Comparison of ENCODE assay signal across 10 mouse cellular contexts in the genomic region with DNA sequence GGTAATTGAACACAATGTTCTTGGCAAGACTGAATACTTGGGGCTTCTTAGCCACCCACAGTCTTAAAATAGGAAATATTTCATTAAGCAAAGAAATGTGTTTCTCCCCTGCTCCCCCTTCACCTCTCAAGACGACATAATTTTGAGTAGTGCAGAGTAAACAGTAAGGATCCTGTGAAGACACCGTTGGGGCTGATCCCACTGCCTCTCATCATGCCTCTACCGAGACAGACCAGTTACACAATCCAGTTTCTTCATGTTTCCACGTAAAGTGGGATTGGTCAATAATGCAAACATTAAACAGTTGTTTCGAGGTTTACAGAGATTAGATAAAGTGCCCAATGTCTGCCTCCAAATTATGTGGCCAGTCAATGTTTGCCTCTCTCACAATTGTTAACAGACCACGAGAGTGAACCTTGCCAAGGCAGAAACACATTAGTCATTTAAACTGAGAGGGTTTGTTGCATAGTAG. TPM values are rescaled to one million over a fixed set of nuclear protein-coding genes. Genes with fewer than 3 reads are reported as not detected.
DNase-seq lines count a peak whose midpoint lies in the region; ATAC-seq and TF ChIP-seq lines count a peak whose summit lies in the region.
"Had no signal": no experiment of that assay in that cellular context is flagged by ENCODE, and none has a peak within 500 bp of the region (broad histone marks: within the 10 kb centered on the region; RNA-seq: fewer than 3 reads in every experiment).

No protein-coding gene starts in this region.

- H3K27ac ChIP-seq in heart, embryonic 11.5 days (ENCODE audit: low read depth, low read length), result no peak overlapping the region
- H3K27ac ChIP-seq in intestine, embryonic 16.5 days (ENCODE audit: low read length), result no peak overlapping the region
- peak overlapping the region; percentile 68; the same call in 1 of the 2 replicates for H3K27ac ChIP-seq in lung, postnatal 0 days (ENCODE audit: low read length)

- no peak overlapping the region for H3K9ac ChIP-seq in heart, embryonic 11.5 days (ENCODE audit: low read depth, low read length)
- H3K9ac ChIP-seq in intestine, embryonic 16.5 days (ENCODE audit: low read depth, low read length), result no peak overlapping the region
- H3K9ac ChIP-seq in lung, postnatal 0 days (replicated peaks; ENCODE audit: low read depth), result no peak overlapping the region

- no peaks in the 10 kb centered on the region for H3K36me3 ChIP-seq in heart, embryonic 11.5 days (ENCODE audit: control insufficient read depth, insufficient read depth, low read length)
- no peaks in the 10 kb centered on the region for H3K36me3 ChIP-seq in intestine, embryonic 16.5 days (ENCODE audit: control insufficient read depth, insufficient read depth, low read length)
- H3K36me3 ChIP-seq in lung, postnatal 0 days (ENCODE audit: insufficient read depth, low read length), result no peaks in the 10 kb centered on the region

- no peak overlapping the region for H3K4me2 ChIP-seq in heart, embryonic 11.5 days
- no peak overlapping the region for H3K4me2 ChIP-seq in intestine, embryonic 16.5 days (ENCODE audit: low read depth, low read length)
- H3K4me2 ChIP-seq in lung, postnatal 0 days (replicated peaks; ENCODE audit: low read depth, low read length), result no peak overlapping the region

- intact Hi-C loops in left cerebral cortex, postnatal 25 days (cut with DNase I), result no loop called here

- peak; percentile 99 for TF ChIP-seq EP300 in lung, postnatal 0 days (IDR thresholded peaks at IDR 0.05)

- TF ChIP-seq CTCF in lung, postnatal 0 days (IDR thresholded peaks at IDR 0.05), result no peak

- peak; percentile 96 for DNase-seq in heart, adult 11 months
- DNase-seq in 416B (ENCODE audit: low read depth), result peak; percentile 25
- peak; percentile 98 for DNase-seq in lung, postnatal 0 days (ENCODE audit: low spot score)
- no peak for DNase-seq in left cerebral cortex, postnatal 25 days (ENCODE audit: low spot score in 2 of 2)
- DNase-seq in right cerebral cortex, adult 18-20 months, result no peak
- DNase-seq in adrenal gland, postnatal 36 days, result no peak
- DNase-seq: left cerebral cortex, postnatal 4 days had no signal

- 59% methylated on average over 6 of the region's 6 CpGs for WGBS in heart, embryonic 11.5 days (ENCODE audit: insufficient replicate concordance)
- WGBS in intestine, embryonic 16.5 days, result 23% methylated on average over 6 of the region's 6 CpGs
- 11% methylated on average over 6 of the region's 6 CpGs for WGBS in lung, postnatal 0 days

- ATAC-seq in heart, embryonic 11.5 days (replicated peaks; ENCODE audit: insufficient number of reproducible peaks, low FRiP score, low TSS enrichment), result no peak
- peak; percentile 72 for ATAC-seq in intestine, embryonic 16.5 days
- ATAC-seq in lung, postnatal 0 days, result peak; percentile 95

- H3K27me3 ChIP-seq in heart, embryonic 11.5 days (ENCODE audit: control insufficient read depth, insufficient read depth, low read length), result no peaks in the 10 kb centered on the region
- no peaks in the 10 kb centered on the region for H3K27me3 ChIP-seq in intestine, embryonic 16.5 days (replicated peaks; ENCODE audit: control insufficient read depth, insufficient read depth, low read length)
- no peaks in the 10 kb centered on the region for H3K27me3 ChIP-seq in lung, postnatal 0 days (replicated peaks; ENCODE audit: insufficient read depth, low read length)

- no peak overlapping the region for H3K4me3 ChIP-seq in heart, embryonic 11.5 days (ENCODE audit: low read depth, low read length)
- no peak overlapping the region for H3K4me3 ChIP-seq in intestine, embryonic 16.5 days (ENCODE audit: low read length)
- no peak overlapping the region for H3K4me3 ChIP-seq in lung, postnatal 0 days (ENCODE audit: low read depth, low read length)

- no peaks in the 10 kb centered on the region for H3K4me1 ChIP-seq in heart, embryonic 11.5 days (ENCODE audit: control insufficient read depth, insufficient read depth, low read length)
- H3K4me1 ChIP-seq in intestine, embryonic 16.5 days (ENCODE audit: control insufficient read depth, insufficient read depth, low read length), result no peaks in the 10 kb centered on the region
- peaks cover 3% of the 10 kb centered on the region; the same call in 1 of the 2 replicates for H3K4me1 ChIP-seq in lung, postnatal 0 days (ENCODE audit: insufficient read depth, low read depth, low read length)

- H3K9me3 ChIP-seq in heart, embryonic 11.5 days (replicated peaks; ENCODE audit: control insufficient read depth, low read length), result no peaks in the 10 kb centered on the region
- no peaks in the 10 kb centered on the region for H3K9me3 ChIP-seq in intestine, embryonic 16.5 days (ENCODE audit: control insufficient read depth, low read length)
- H3K9me3 ChIP-seq in lung, postnatal 0 days (ENCODE audit: low read length), result no peaks in the 10 kb centered on the region

RNA-seq across cellular contexts. Expression of a gene that starts 6.5 kb away (rescaled TPM):
- 0.39 and 0.97 TPM in 2 replicates for polyA plus RNA-seq in heart, embryonic 11.5 days (2014; fragmentation: Nextera tagmentation; extraction: Ambion mirVana)
- 2.1 and 3.4 TPM in 2 replicates for polyA plus RNA-seq in intestine, embryonic 16.5 days (2015; fragmentation: Nextera tagmentation; extraction: Ambion mirVana)
- polyA plus RNA-seq in lung, postnatal 0 days (2015; fragmentation: Nextera tagmentation; extraction: Ambion mirVana), result 266 and 286 TPM in 2 replicates
- 1 to 10 TPM; 2.0 to 4.1 TPM for total RNA-seq in left cerebral cortex, postnatal 25 days (2021)
- total RNA-seq in adrenal gland, postnatal 36 days (2021), result 10 to 100 TPM; 40.5 to 47.1 TPM

RNA-seq across cellular contexts. Expression of a gene that starts 25.6 kb away (rescaled TPM):
- 1.8 TPM in 2 replicates for polyA plus RNA-seq in heart, embryonic 11.5 days (2014; fragmentation: Nextera tagmentation; extraction: Ambion mirVana)
- 12.8 and 14.6 TPM in 2 replicates for polyA plus RNA-seq in intestine, embryonic 16.5 days (2015; fragmentation: Nextera tagmentation; extraction: Ambion mirVana)
- polyA plus RNA-seq in lung, postnatal 0 days (2015; fragmentation: Nextera tagmentation; extraction: Ambion mirVana), result 86.4 and 103 TPM in 2 replicates
- total RNA-seq in left cerebral cortex, postnatal 25 days (2021), result 10 to 100 TPM; 11.4 to 16.4 TPM
- 100 to 1,000 TPM; 158 to 352 TPM for total RNA-seq in adrenal gland, postnatal 36 days (2021)

RNA-seq across cellular contexts. Expression of a gene that starts 45.3 kb away (rescaled TPM):
- not detected in 2 replicates for polyA plus RNA-seq in heart, embryonic 11.5 days (2014; fragmentation: Nextera tagmentation; extraction: Ambion mirVana)
- not detected in 2 replicates for polyA plus RNA-seq in intestine, embryonic 16.5 days (2015; fragmentation: Nextera tagmentation; extraction: Ambion mirVana)
- 0.08 and 0.16 TPM in 2 replicates for polyA plus RNA-seq in lung, postnatal 0 days (2015; fragmentation: Nextera tagmentation; extraction: Ambion mirVana)
- not detected for total RNA-seq in left cerebral cortex, postnatal 25 days (2021)
- total RNA-seq in adrenal gland, postnatal 36 days (2021), result not detected
- total RNA-seq: gastrocnemius, postnatal 36 days; left cerebral cortex, postnatal 4 days had no signal

Comparison
In these comparisons a context has a peak if more than half of its experiments do, and no peak if none do; other contexts are left out.
1. DNase-seq: peak in heart, adult 11 months (single experiment), 416B (single experiment) and lung, postnatal 0 days (single experiment); none in left cerebral cortex, postnatal 25 days (0 of 2), right cerebral cortex, adult 18-20 months (single experiment) and adrenal gland, postnatal 36 days (0 of 2).
2. RNA of a gene that starts 6.5 kb away (polyA plus RNA-seq): 266 to 286 TPM in lung, postnatal 0 days; 2.1 to 3.4 TPM in intestine, embryonic 16.5 days and 0.39 to 0.97 TPM in heart, embryonic 11.5 days; every median in the first group is over 10 times any median in the second.